Mouse (Mus musculus) midbrain, embryonic 11.5 days (tissue): ENCODE results near the gene Zfp830. TPM values are rescaled to one million over a fixed set of nuclear protein-coding genes. Genes with fewer than 3 reads are reported as not detected.

Experiments used
- ATAC-seq: fragments of 200-750 bp; cut with Nextera tagmentation; 2 replicates; pipeline ENCODE4 v1.8.0; 2017; ENCODE audit warnings: moderate TSS enrichment, moderate library complexity; ENCODE audit not compliant: low FRiP score
- DNase-seq: peaks from one replicate; pipeline ENCODE4 v3.0.0; 2015; ENCODE audit warnings: low spot score; ENCODE audit errors: missing footprints
- H3K27ac ChIP-seq: fragments of 300-500 bp; sonication (generic); 2 replicates; pipeline ENCODE4 v1.5.1; 2014; ENCODE audit warnings: low read depth, low read length
- H3K27me3 ChIP-seq: fragments of 300-500 bp; sonication (generic); 2 replicates; pipeline ENCODE4 v1.6.1; 2014; ENCODE audit warnings: mild to moderate bottlenecking, low read length, moderate library complexity, mixed read lengths; ENCODE audit not compliant: control insufficient read depth, insufficient read depth
- H3K36me3 ChIP-seq: fragments of 300-500 bp; sonication (generic); 2 replicates; pipeline ENCODE4 v1.6.1; 2014; ENCODE audit warnings: mild to moderate bottlenecking, low read length, moderate library complexity, mixed read lengths; ENCODE audit not compliant: control insufficient read depth, insufficient read depth
- H3K4me1 ChIP-seq: fragments of 300-500 bp; sonication (generic); 2 replicates; pipeline ENCODE4 v1.6.1; 2014; ENCODE audit warnings: low read length; ENCODE audit not compliant: control insufficient read depth, insufficient read depth
- H3K4me2 ChIP-seq: fragments of 300-500 bp; sonication (generic); 2 replicates; pipeline ENCODE4 v1.6.1; 2014; ENCODE audit warnings: mild to moderate bottlenecking, moderate library complexity
- H3K4me3 ChIP-seq: fragments of 300-500 bp; sonication (generic); 2 replicates; pipeline ENCODE4 v1.5.1; 2014; ENCODE audit warnings: low read depth, low read length
- H3K9ac ChIP-seq: fragments of 300-500 bp; sonication (generic); 2 replicates; pipeline ENCODE4 v1.6.1; 2014; ENCODE audit warnings: low read length
- H3K9me3 ChIP-seq: fragments of 300-500 bp; sonication (generic); 2 replicates; pipeline ENCODE4 v1.6.1; 2016; ENCODE audit warnings: low read length; ENCODE audit not compliant: control insufficient read depth
- WGBS: fragments of 180-500 bp; shearing (Covaris S2); extraction: QIAGEN DNeasy Blood & Tissue Kit; methylation state at CpG from one replicate; pipeline ENCODE4 v1.1.7; 2014; 5-methylcytosine and 5-hydroxymethylcytosine counted together
- polyA plus RNA-seq: library from polyadenylated mRNA; unstranded; fragments of >200 nt; fragmentation: Nextera tagmentation; extraction: Ambion mirVana; gene quantifications from 2 replicates; pipeline ENCODE4 v1.2.1, GENCODE M21; 2014

Zfp830 gene
- polyA plus RNA-seq, 1 experiment from 2014 or later, result 35.1 TPM

DNA sequence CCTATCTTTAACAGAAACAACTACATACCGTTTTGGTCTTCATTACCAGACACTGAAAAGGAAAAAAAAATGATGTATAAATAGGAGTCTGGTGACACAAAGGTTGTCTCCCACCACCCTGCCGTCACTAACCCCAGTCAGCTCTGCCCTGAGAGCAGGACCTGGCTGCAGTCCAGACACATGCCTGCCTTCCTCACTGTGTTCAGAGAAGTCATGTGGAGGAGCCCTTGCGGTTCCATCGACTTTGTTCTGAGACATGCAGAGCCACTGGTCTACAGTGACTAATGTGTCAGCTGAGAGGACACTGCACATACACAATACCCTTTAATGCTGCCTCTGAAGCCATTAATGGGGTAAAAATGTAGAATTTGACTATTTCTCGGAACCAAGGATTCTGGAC is 44.3 kb downstream of the Zfp830 start:
- no peak overlapping the region for H3K4me2 ChIP-seq
- no peaks in the 10 kb centered on the region for H3K4me1 ChIP-seq
- 0 out of 2 replicates have a peak, but pooled peaks cover 2% of the 10 kb centered on the region for H3K36me3 ChIP-seq
- no peaks in the 10 kb centered on the region for H3K27me3 ChIP-seq
- no peak overlapping the region for H3K9ac ChIP-seq
- ATAC-seq, result no peak
- DNase-seq, result no peak
- no peaks in the 10 kb centered on the region for H3K9me3 ChIP-seq
- H3K4me3 ChIP-seq, result no peak overlapping the region
- no peak overlapping the region for H3K27ac ChIP-seq
- WGBS, result 87% methylated on average over 5 of the region's 5 CpGs

Other genes starting within 250 kb of the Zfp830 start
- gene Cct6b, start within 50 bp of the Zfp830 start, polyA plus RNA-seq, result 0.16 and 0.52 TPM in 2 replicates
- 48.2 and 52.6 TPM in 2 replicates for gene Lig3, start 16.8 kb downstream of the Zfp830 start, polyA plus RNA-seq
- gene Rffl, start 106.9 kb downstream of the Zfp830 start, polyA plus RNA-seq, result 8.9 and 9.2 TPM in 2 replicates
- 13.7 and 17.4 TPM in 2 replicates for gene Rad51d, start 126.3 kb downstream of the Zfp830 start, polyA plus RNA-seq
- gene Fndc8, start 127.8 kb downstream of the Zfp830 start, polyA plus RNA-seq, result 0.19 and 0.30 TPM in 2 replicates
- gene Nle1, start 144.1 kb downstream of the Zfp830 start, polyA plus RNA-seq, result 22.9 and 23.7 TPM in 2 replicates
- 0.10 and 0.21 TPM in 2 replicates for gene Unc45b, start 146.2 kb downstream of the Zfp830 start, polyA plus RNA-seq
- gene Slfn5, start 187.0 kb downstream of the Zfp830 start, polyA plus RNA-seq, result 0.14 and 0.47 TPM in 2 replicates
- 7.1 and 7.6 TPM in 2 replicates for gene Slfn9, start 227.5 kb downstream of the Zfp830 start, polyA plus RNA-seq